Mouse (Mus musculus): ENCODE measurements around the gene Fam227b. TPM values are rescaled to one million over a fixed set of nuclear protein-coding genes. Genes with fewer than 3 reads are reported as not detected.
A peak's percentile ranks its signal among the peaks of the same experiment; 100 is the strongest.

The Fam227b gene
- polyA plus RNA-seq (2014; fragmentation: Nextera tagmentation; extraction: Ambion mirVana), result not detected in 2 replicates

DNA sequence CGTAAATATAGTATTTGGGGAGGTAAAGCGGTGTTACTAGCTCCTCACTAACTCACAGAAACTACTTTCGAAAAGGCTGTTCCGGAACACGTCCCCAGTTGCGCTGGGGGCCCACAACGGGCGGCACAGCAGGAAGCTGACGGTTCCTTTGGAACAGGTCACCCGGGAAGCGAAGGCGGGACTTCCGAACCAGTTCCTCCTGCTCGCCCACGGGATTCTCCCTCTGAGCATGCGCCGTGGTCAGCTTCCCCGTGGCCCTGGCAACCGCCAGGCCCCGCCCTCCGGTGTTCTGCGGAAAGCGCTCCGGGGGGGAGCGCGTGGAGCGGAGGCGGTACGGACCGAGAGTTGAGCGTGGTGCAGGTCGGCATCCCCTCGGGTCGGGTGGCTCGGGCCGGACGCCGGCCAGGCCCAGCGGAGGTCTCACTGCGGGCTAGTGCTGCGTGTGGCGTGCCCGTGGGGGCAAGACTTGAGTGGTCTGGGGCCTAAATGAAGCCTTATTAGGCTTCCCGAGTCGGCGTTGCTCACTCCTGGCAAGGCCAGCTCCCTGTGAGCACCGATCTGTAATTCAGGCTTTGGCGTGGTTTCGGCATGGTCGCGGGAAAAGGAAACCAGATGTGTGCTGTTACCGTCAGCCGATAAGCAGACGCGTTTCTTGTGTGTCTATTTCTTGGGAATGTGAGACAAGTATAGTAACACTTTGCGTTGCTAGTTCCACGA, at the start of gene Fam227b, which contains the start of gene Dtwd1:
Fam227b (minus strand) TSS at position 150 of the 717 bp plus-strand sequence.
Dtwd1 (plus strand) TSS at position 287 of the 717 bp plus-strand sequence.
- Histone ChIP-seq H3K4me2 (ENCODE audit: low read length) (peak within 1 kb of the TSS; percentile 44), H3K9me3 (ENCODE audit: control insufficient read depth, low read length) (no peaks in the 10 kb centered on the region), H3K27me3 (replicated peaks; ENCODE audit: control insufficient read depth, insufficient read depth, low read length) (no peaks in the 10 kb centered on the region), H3K27ac (ENCODE audit: low read depth) (peak within 1 kb of the TSS; percentile 90), H3K4me1 (replicated peaks; ENCODE audit: control insufficient read depth, insufficient read depth, low read length) (no peaks in the 10 kb centered on the region), H3K36me3 (ENCODE audit: control insufficient read depth, insufficient read depth, low read length) (peaks cover 2% of the 10 kb centered on the region; the same call in 1 of the 2 replicates), H3K4me3 (ENCODE audit: low read depth, low read length) (peak within 1 kb of the TSS; percentile 70), H3K9ac (ENCODE audit: low read length) (peak within 1 kb of the TSS; percentile 82)
- under 1% methylated on average over 57 of the region's 57 CpGs for WGBS
- DNase-seq (ENCODE audit: low spot score) (peak; percentile 98), ATAC-seq (replicated peaks; ENCODE audit: low FRiP score, low TSS enrichment, low read depth) (peak; percentile 100)

- DNase-seq (ENCODE audit: low spot score) (no peak), ATAC-seq (replicated peaks; ENCODE audit: low FRiP score, low TSS enrichment, low read depth) (no peak)
- Histone ChIP-seq H3K4me2 (ENCODE audit: low read length) (no peak overlapping the region), H3K4me1 (replicated peaks; ENCODE audit: control insufficient read depth, insufficient read depth, low read length) (no peaks in the 10 kb centered on the region), H3K36me3 (ENCODE audit: control insufficient read depth, insufficient read depth, low read length) (no peaks in the 10 kb centered on the region), H3K27ac (ENCODE audit: low read depth) (no peak overlapping the region), H3K4me3 (ENCODE audit: low read depth, low read length) (no peak overlapping the region), H3K9ac (ENCODE audit: low read length) (no peak overlapping the region), H3K27me3 (replicated peaks; ENCODE audit: control insufficient read depth, insufficient read depth, low read length) (no peaks in the 10 kb centered on the region), H3K9me3 (ENCODE audit: control insufficient read depth, low read length) (no peaks in the 10 kb centered on the region)
- 67% methylated on average over 3 of the region's 3 CpGs for WGBS
Observed at GRCm38 (mm10) chr2:126198971-126199370, 47.2 kb upstream of the Fam227b start.

DNA sequence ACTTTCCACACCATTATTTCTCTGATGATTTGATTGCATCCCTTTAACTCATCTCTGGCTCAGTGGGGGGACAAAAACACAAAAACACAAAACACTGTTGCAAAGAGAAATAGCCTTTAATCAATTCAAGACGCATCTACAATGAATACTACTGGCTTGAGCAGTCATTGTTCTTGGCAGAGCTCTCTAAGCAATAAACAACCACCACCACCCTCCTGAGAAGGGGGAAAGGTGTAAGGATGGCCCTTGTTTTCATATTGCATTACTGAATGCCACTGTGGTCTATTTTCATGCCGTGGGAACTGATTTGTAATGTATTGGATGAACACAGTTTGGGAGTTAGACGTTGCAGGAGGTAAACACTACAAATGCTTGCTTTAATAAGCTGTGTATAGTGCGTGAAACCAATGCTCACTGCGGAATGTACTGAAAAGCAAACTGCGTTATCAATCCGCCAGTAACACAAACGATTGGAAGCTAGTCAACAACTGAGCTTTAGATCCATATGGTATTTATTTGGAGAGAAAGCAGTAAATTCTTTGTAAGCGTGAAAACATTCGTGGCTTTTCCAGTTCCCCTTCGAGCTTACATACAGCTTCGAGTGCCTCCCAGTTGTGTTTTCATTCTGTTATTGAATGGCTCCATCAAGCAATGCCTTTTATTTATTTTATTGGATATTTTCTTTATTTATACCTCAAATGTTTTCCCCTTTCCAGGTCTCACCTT, 44.0 kb upstream of the Fam227b start:
- H3K4me2 ChIP-seq (ENCODE audit: low read length), result no peak overlapping the region
- no peaks in the 10 kb centered on the region for H3K9me3 ChIP-seq (ENCODE audit: control insufficient read depth, low read length)
- WGBS, result 80% methylated on average over 12 of the region's 12 CpGs
- no peak overlapping the region for H3K27ac ChIP-seq (ENCODE audit: low read depth)
- ATAC-seq (replicated peaks; ENCODE audit: low FRiP score, low TSS enrichment, low read depth) (no peak), DNase-seq (ENCODE audit: low spot score) (no peak)
- no peaks in the 10 kb centered on the region for H3K4me1 ChIP-seq (replicated peaks; ENCODE audit: control insufficient read depth, insufficient read depth, low read length)
- no peak overlapping the region for H3K9ac ChIP-seq (ENCODE audit: low read length)
- no peaks in the 10 kb centered on the region for H3K27me3 ChIP-seq (replicated peaks; ENCODE audit: control insufficient read depth, insufficient read depth, low read length)
- no peak overlapping the region for H3K4me3 ChIP-seq (ENCODE audit: low read depth, low read length)
- H3K36me3 ChIP-seq (ENCODE audit: control insufficient read depth, insufficient read depth, low read length), result no peaks in the 10 kb centered on the region

DNA sequence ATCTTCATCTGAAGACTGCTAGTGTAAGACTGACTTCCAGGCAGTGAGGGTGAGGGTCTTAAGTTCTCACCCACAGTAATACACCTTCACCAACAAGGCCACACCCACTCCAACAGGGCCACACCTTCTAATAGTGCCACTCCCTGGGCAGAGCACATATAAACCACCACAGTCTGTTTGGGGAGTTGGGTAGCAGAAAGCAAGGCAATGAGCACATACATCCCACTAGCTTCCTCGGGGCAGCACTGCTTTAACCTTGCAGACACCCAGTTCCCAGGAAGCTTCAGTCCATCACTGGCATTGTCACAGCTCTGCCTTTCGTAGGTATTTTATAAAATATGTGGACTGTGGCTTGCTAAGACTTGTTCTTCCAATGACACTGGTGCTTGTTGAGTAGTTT, 40.3 kb upstream of the Fam227b start:
- Histone ChIP-seq H3K27ac (ENCODE audit: low read depth) (no peak overlapping the region), H3K4me3 (ENCODE audit: low read depth, low read length) (no peak overlapping the region), H3K27me3 (replicated peaks; ENCODE audit: control insufficient read depth, insufficient read depth, low read length) (no peaks in the 10 kb centered on the region), H3K4me1 (replicated peaks; ENCODE audit: control insufficient read depth, insufficient read depth, low read length) (no peaks in the 10 kb centered on the region), H3K36me3 (ENCODE audit: control insufficient read depth, insufficient read depth, low read length) (no peaks in the 10 kb centered on the region), H3K4me2 (ENCODE audit: low read length) (no peak overlapping the region), H3K9me3 (ENCODE audit: control insufficient read depth, low read length) (no peaks in the 10 kb centered on the region), H3K9ac (ENCODE audit: low read length) (no peak overlapping the region)
- 83% methylated on average over 2 of the region's 2 CpGs for WGBS
- ATAC-seq (replicated peaks; ENCODE audit: low FRiP score, low TSS enrichment, low read depth) (no peak), DNase-seq (ENCODE audit: low spot score) (no peak)

- 74% methylated on average over 4 of the region's 4 CpGs for WGBS
- DNase-seq (ENCODE audit: low spot score) (no peak), ATAC-seq (replicated peaks; ENCODE audit: low FRiP score, low TSS enrichment, low read depth) (no peak)
- no peak overlapping the region for H3K4me3 ChIP-seq (ENCODE audit: low read depth, low read length)
- no peak overlapping the region for H3K27ac ChIP-seq (ENCODE audit: low read depth)
- no peak overlapping the region for H3K4me2 ChIP-seq (ENCODE audit: low read length)
- no peak overlapping the region for H3K9ac ChIP-seq (ENCODE audit: low read length)
- H3K4me1 ChIP-seq (replicated peaks; ENCODE audit: control insufficient read depth, insufficient read depth, low read length), result no peaks in the 10 kb centered on the region
- H3K36me3 ChIP-seq (ENCODE audit: control insufficient read depth, insufficient read depth, low read length), result no peaks in the 10 kb centered on the region
- H3K9me3 ChIP-seq (ENCODE audit: control insufficient read depth, low read length), result no peaks in the 10 kb centered on the region
- H3K27me3 ChIP-seq (replicated peaks; ENCODE audit: control insufficient read depth, insufficient read depth, low read length), result no peaks in the 10 kb centered on the region
Observed at GRCm38 (mm10) chr2:126191306-126191705, 39.5 kb upstream of the Fam227b start.

DNA sequence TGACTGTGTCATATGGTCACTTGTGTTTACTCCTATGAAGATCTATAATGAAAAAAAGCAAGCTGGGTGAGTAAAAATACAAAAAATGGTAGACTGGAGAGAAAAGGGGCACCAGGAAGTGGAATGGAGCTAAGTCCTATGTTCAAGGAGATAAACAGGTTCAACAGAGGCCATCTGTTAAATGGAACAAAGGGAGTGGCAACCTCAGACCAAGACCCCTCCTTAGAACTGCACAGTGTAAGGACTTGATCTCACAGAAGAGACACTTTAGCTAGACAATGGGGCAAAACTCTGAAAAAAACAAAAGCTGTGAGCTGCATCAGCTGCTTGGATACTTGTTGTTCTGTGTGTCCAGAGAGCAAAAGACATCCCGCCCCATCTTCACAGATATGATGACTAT, 19.6 kb upstream of the Fam227b start:
- ATAC-seq (replicated peaks; ENCODE audit: low FRiP score, low TSS enrichment, low read depth), result no peak
- Histone ChIP-seq H3K36me3 (ENCODE audit: control insufficient read depth, insufficient read depth, low read length) (no peaks in the 10 kb centered on the region), H3K4me2 (ENCODE audit: low read length) (no peak overlapping the region), H3K9ac (ENCODE audit: low read length) (no peak overlapping the region), H3K27ac (ENCODE audit: low read depth) (no peak overlapping the region), H3K27me3 (replicated peaks; ENCODE audit: control insufficient read depth, insufficient read depth, low read length) (no peaks in the 10 kb centered on the region), H3K4me3 (ENCODE audit: low read depth, low read length) (no peak overlapping the region), H3K9me3 (ENCODE audit: control insufficient read depth, low read length) (no peaks in the 10 kb centered on the region), H3K4me1 (replicated peaks; ENCODE audit: control insufficient read depth, insufficient read depth, low read length) (no peaks in the 10 kb centered on the region)
- 100% methylated on average over 1 of the region's 1 CpGs for WGBS
- no peak for DNase-seq (ENCODE audit: low spot score)

GRCm38 (mm10) chr2:126166848-126167617, 15.2 kb upstream of the Fam227b start:
- WGBS, result 85% methylated on average over 8 of the region's 8 CpGs
- no peaks in the 10 kb centered on the region for H3K9me3 ChIP-seq (ENCODE audit: control insufficient read depth, low read length)
- no peak for ATAC-seq (replicated peaks; ENCODE audit: low FRiP score, low TSS enrichment, low read depth)
- DNase-seq (ENCODE audit: low spot score), result no peak
- no peak overlapping the region for H3K27ac ChIP-seq (ENCODE audit: low read depth)
- H3K4me3 ChIP-seq (ENCODE audit: low read depth, low read length), result no peak overlapping the region
- peaks cover 15% of the 10 kb centered on the region for H3K36me3 ChIP-seq (ENCODE audit: control insufficient read depth, insufficient read depth, low read length)
- no peaks in the 10 kb centered on the region for H3K4me1 ChIP-seq (replicated peaks; ENCODE audit: control insufficient read depth, insufficient read depth, low read length)
- H3K9ac ChIP-seq (ENCODE audit: low read length), result no peak overlapping the region
- H3K4me2 ChIP-seq (ENCODE audit: low read length), result no peak overlapping the region
- no peaks in the 10 kb centered on the region for H3K27me3 ChIP-seq (replicated peaks; ENCODE audit: control insufficient read depth, insufficient read depth, low read length)

DNA sequence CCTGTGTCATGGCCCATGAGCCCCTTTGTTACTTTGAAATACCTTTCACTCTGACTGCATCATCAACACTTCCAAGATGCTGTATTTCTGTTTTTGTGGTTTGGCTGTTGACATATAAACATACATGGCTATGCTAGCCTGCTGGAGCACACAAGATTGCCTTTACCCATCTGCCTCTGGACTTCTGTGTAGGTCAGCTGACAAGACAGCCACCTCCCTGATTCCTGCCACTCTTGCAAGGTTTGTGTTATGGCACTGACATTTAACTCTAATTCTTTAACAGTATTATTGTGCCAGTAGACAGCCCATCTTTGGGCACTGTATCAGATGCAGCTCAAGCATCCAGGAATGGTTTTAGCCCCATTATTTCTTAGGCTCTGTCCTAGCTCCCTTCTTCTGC, 14.5 kb upstream of the Fam227b start:
- no peak overlapping the region for H3K9ac ChIP-seq (ENCODE audit: low read length)
- peaks cover 22% of the 10 kb centered on the region for H3K36me3 ChIP-seq (ENCODE audit: control insufficient read depth, insufficient read depth, low read length)
- H3K27ac ChIP-seq (ENCODE audit: low read depth), result no peak overlapping the region
- H3K4me2 ChIP-seq (ENCODE audit: low read length), result no peak overlapping the region
- no peak overlapping the region for H3K4me3 ChIP-seq (ENCODE audit: low read depth, low read length)
- H3K9me3 ChIP-seq (ENCODE audit: control insufficient read depth, low read length), result no peaks in the 10 kb centered on the region
- DNase-seq (ENCODE audit: low spot score) (no peak), ATAC-seq (replicated peaks; ENCODE audit: low FRiP score, low TSS enrichment, low read depth) (no peak)
- H3K27me3 ChIP-seq (replicated peaks; ENCODE audit: control insufficient read depth, insufficient read depth, low read length), result no peaks in the 10 kb centered on the region
- H3K4me1 ChIP-seq (replicated peaks; ENCODE audit: control insufficient read depth, insufficient read depth, low read length), result no peaks in the 10 kb centered on the region
